Mouse (Mus musculus) erythroblast, adult 5-6 weeks (primary cell): Measurements from ENCODE around the gene Cyth3. TPM values are rescaled to one million over a fixed set of nuclear protein-coding genes. Genes with fewer than 3 reads are reported as not detected.

Source experiments
- ATAC-seq: replicated peaks from 2 replicates; pipeline ENCODE4 v1.8.0; 2016; ENCODE audit warnings: moderate number of reproducible peaks, mild to moderate bottlenecking, moderate TSS enrichment, inconsistent platforms; ENCODE audit not compliant: poor library complexity, low FRiP score, severe bottlenecking
- total RNA-seq, 2 experiments: library from RNA; stranded (forward) in 1 of 2; stranded (reverse) in 1 of 2; fragments of 150-400 nt in 1 of 2; fragments of 200-764, 138-1000 nt in 1 of 2; gene quantifications; 2 replicates each; pipeline versions ENCODE4 v1.2.3 to v1.2.4; 2015 to 2017; ENCODE audit warnings: low replicate concordance in 2 of 2

The Cyth3 gene
- total RNA-seq (2015; ENCODE audit: low replicate concordance): 105 and 106 TPM in 2 replicates
- total RNA-seq (2017; ENCODE audit: low replicate concordance): 145 and 205 TPM in 2 replicates

DNA sequence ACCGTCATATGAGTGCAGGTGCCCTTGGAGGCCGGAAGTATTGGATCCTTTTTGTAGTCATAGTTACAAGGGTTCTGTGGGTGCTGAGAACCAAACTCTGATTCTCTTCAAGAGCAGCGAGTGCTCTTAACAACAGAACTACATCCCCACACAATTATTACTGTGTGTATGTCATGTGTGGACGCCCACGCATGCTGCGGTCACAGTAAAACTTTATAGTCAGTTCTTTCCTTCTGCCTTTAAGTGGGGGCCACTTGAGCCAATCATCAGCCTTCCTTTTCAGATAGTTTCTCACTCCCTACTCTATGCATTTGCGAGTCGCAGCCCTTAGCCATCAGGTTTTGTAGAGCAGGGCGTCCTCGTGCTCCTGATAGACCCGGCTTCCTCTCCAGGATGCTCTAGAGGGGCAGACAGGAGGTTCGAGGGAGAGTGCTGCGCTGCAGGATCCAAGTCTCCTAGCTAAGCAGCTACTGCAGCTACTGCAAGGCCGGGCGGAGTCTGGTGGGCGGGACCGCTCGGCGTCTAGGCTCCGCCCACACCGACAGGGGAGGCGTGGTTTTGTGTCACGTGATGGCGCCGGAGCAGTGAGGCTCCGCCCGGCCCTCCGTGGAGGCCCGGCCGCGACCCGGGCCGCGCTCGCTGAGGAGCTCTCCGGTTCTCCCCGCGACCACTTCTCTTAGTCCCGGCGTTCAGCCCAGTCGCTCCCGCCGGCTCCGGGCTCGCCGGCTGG, at the start of gene Cyth3:
Gene Cyth3 (plus strand): TSS at position 555 of the 730 bp plus-strand sequence.
- peak; percentile 79 for ATAC-seq

DNA sequence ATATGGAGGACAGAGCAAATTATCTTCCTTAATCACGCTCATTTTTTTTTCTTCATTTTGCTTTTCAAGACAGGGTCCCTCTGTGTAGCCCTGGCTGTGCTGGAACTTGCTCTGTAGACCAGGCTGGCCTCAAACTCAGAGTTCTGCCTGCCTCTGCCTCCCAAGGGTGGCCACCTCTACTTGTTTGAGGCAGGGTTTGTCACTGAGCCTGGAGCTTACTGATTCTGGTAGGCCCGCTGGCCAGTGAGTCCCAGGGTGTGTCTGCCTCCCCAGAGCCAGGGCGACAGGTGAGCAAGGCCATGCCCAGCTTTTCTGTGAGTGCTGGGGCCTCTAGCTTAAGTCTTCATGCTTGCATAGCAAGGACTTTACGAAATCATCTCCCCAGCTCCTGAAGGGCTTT, 49.2 kb upstream of the Cyth3 start:
- no peak for ATAC-seq

DNA sequence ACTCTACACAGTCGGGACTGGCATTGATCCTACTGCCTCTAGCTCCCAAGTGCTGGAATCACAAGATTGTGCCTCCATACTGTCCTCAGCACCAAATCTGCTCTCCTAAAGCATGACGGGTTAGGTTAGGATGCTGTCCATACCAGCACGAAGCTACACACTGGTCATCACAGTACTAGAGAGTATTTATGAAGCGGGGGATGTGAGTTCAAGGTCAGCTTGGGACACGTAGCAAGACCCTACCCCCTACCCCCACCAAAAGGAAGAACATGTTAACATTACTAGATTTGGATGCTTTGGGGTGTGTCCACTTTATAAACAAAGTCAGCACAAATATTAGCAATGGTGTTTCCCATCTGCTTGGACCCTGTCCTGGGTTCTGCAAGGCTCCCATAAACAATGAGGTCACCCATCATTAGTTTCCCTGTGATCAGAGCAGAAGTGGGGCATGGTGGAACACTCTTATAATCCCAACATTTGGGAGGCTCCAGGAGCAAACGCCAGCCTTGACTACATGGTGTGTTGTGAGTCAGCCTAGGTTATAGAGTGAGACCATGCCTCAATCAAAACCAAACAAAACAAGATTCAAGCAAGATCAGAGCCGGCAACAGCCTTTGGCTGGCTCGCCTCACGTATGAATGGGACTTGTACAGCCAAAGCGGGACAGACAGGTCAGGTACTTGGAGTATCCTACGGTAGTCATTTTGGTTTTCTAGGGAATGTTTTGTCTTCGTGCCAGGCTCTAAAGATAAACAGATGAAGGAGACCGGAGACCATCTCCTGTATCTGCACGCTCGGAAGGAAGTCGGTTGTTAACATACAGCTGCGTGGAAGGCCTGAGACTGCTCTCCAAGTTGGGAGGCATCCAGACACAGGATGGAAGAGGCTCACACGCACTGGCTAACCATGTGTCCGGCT, 47.7 kb upstream of the Cyth3 start:
- no peak for ATAC-seq

DNA sequence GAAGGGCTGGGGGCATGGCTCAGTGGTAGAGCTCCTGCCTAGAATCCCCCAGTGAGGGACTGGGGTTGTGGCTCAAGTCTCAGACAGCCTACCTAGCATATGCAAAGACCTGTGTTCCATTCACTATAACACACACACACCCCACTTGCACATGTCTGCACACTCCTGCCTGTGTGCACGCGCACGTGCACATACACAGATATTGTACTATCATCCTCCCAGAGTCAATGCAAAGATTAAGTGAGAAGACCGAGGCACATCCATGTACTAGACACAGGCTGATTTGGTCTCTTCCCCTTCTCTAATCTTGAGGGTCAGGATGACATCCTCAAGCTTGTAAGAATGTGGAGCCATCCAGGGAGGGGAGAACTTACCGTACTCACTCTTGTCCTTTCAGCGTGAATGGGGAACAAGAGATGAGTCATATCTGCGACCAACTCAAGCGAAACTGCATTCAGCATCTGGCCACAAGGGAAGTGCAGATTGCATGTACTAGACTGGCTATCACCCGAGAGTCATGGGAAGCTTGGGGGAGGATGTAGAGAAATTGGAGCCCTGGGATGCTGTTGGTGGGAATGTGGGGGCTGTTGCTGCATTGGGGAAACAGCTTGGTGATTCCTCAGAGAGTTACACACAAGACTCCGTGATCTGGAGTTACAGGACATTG, 42.6 kb upstream of the Cyth3 start:
- ATAC-seq: no peak

- ATAC-seq: no peak
Measured at GRCm38 (mm10) chr5:143580982-143581381, 41.3 kb upstream of the Cyth3 start.

GRCm38 (mm10) chr5:143581874-143582273, 40.4 kb upstream of the Cyth3 start:
- no peak for ATAC-seq

DNA sequence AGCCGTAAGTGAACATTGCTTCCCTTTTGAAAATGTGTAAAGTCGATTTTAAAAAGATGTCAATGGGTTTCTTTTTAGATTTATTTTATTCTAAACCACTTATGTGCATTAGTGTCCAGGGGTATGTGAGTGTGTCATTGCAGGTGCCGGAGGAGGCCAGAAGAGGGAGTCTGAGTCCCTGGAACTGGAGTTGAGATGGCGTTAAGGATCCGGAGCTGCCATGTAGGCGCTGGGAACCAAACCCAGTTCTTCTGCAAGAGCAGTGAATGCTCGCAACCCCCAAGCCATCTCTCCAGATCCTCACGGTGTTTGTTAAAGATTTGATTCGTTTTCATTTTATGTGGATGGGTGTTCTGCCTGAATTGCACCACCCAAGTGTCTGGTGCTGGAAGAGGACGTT, 39.2 kb upstream of the Cyth3 start:
- ATAC-seq: no peak

DNA sequence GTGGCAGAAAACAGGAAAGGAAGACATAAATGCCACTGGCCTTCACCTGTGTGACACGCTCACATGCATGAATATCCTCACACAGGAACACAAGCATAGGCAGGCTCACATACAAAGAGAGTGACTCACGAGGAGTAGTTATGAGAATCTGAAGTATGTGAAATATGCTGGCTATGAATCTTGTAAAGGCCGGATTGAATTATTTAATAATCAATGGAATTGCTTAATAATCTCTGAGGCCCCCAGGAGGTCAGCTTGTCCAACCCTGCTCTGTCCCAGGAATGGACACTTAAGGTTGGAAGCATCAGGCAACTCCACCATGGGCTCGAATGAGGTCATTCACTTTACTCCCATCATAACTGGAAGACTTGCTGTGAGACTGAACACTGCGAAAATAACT, 37.3 kb upstream of the Cyth3 start:
- ATAC-seq: no peak

DNA sequence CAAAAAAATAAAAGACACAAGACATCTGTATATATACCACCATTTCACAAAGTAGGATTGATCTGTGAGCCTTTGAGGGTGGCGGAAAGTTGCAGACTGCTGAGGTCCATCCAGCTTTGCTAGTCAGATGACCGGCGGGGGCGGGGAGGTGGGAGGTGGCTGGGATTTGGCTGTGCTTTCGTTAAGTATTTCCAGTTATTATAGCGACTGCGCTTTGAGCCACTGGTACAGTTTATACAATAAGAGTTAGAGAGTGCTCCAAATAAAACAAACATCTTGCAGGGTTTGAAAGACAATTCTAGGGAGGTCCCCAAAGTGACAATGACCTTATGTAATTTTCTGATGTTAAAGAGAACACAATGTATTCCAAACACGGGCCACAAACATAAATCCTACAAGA, 35.9 kb upstream of the Cyth3 start:
- ATAC-seq: no peak

- no peak for ATAC-seq
Measured at GRCm38 (mm10) chr5:143589108-143589507, 33.1 kb upstream of the Cyth3 start.

GRCm38 (mm10) chr5:143592926-143593325, 29.3 kb upstream of the Cyth3 start:
- no peak for ATAC-seq

- no peak for ATAC-seq
Measured at GRCm38 (mm10) chr5:143593563-143594146, 28.6 kb upstream of the Cyth3 start.

DNA sequence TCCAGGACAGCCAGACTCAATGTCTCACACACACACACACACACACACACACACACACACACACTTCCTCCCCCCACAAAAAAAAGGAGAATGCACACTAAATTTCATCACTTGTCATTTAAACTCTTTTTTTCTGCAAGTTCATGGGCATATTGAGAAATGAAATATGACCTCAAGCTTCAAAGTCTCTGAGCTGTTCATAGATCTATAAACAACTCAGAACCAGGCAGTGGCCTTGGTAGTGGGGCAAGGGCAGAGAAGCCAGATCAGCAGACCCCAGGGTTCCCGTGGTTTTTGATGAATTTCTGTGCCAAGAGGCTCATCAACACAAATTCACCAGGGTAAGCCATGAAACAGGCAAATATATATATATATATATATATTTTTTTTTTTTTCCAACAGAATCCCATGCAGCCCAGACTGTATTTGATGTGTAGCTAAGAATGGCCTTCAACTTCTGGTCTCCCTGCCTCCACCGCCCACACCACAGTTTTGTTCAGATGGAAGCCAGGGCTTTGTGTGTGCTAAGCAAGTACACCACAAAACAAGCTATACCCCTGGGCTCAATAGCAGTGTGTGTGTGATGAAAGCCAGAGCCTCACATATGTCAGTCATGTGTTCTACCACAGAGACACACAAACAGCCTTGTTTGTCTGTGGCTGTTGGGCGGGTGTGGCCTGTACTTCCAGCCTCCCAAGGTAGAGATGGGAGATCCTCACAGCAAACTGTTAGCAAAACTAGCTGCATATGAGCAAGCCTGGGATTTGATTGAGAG, 27.8 kb upstream of the Cyth3 start:
- no peak for ATAC-seq

DNA sequence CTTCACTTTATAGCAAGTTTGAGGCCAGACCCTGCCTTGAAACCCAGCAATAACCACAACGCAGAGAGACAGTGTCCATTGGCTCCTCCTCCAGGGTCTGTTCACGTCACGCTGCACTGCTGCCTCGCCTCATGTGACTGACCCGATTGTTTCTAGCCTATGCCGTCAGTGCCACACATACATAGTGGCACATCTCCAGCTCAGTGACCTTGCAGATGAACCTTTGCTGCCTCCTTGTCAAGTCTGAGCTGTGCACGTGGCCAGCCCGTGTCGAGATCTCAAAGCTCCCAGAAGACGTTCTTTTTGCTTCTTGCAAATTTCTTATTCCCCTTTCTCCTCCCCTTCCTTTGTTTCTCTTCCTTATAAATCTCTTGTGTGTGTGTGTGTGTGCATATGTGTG, 20.2 kb upstream of the Cyth3 start:
- 0 out of 2 replicates have a peak, but pooled peaks have one; percentile 28 for ATAC-seq

- no peak for ATAC-seq
Measured at GRCm38 (mm10) chr5:143604157-143604774, 18.0 kb upstream of the Cyth3 start.

DNA sequence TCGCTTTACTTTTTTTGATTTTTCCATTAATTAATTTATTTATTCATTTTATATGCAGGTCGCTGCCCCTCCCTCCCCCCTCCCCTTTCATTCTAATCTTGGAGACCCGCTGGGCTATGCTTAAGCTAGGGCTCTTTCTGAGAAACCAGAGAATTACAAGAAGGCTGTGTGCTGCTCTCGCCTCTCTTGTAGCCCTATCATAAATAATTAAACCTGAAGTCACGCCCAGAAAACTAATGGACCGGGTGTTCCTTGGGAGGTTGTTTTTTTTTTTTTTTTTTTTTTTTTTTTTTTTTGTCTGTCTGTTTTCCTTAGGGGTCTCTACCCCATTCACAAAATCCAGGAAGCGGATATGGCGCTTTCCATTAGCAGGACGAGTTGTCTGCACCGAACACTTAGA, 15.5 kb upstream of the Cyth3 start:
- ATAC-seq: no peak

- ATAC-seq: no peak
Measured at GRCm38 (mm10) chr5:143608175-143608574, 14.1 kb upstream of the Cyth3 start.

GRCm38 (mm10) chr5:143611954-143612353, 10.3 kb upstream of the Cyth3 start:
- ATAC-seq: no peak

DNA sequence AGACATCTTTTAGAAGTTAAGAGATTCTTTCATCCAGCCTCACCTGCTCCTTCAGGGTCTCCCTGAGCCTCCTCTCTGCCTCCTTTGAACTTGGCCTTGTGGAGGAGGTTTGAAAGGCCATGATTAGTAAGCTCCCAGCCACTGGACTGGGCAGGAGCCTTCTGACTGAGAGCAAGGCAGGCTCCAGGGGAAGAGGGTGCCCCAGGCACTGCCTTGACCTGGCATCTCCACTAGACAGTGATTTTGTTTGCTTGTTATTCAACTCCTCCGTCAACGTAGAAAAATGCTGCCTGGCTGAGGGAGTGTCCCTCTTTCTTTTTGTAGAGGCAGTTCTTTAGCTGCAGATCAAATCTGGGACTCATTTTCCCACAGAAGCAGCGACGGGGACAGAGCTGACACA, 9.0 kb upstream of the Cyth3 start:
- ATAC-seq: no peak
